8 mouse cellular contexts compared by ENCODE assay signal in the genomic region with DNA sequence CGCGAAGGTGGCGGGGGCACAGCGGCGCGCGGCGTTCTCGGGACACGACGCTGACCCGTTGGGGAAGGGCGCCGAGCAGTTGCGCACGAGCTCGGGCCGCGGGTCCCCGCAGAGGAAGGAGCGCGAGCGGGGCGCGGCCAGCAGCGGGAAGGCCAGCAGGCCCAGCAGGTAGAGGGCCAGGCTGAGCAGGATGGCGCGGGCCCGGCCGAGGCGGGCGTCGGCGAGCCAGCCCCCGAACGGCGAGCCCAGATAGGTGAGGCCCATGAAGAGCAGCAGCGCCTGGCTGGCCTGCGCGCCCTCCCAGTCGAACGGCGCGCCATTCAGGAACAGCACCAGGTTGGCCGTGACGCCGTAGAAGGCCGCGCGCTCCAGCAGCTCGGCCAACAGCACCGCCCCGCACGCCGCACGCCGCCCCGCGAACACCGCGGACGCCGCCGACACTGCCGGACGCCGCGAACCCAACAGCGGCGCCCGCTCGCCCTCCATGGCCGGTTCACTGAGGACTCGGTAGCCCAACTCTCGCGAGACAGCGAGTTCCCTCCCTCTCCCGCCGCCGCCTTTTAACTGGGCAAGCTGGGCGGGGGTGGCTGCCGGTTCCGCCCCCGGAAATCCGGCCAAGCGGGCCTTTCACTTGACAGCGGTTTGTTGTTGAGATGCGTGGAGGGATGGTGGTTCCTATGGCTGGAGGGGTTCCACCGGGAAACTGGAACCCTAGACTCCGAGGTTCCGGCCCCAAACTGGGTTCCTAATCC. TPM values are rescaled to one million over a fixed set of nuclear protein-coding genes. Genes with fewer than 3 reads are reported as not detected.
DNase-seq lines count a peak whose midpoint lies in the region; ATAC-seq and TF ChIP-seq lines count a peak whose summit lies in the region.

No protein-coding gene starts in this region.

- H3K36me3 ChIP-seq in embryonic facial prominence, embryonic 13.5 days = no peaks in the 10 kb centered on the region
- H3K36me3 ChIP-seq in kidney, adult 2 months (ENCODE audit: control insufficient read depth, insufficient read depth, low read length) = no peaks in the 10 kb centered on the region
- H3K36me3 ChIP-seq in limb, embryonic 12.5 days = no peaks in the 10 kb centered on the region
- H3K36me3 ChIP-seq in midbrain, embryonic 15.5 days (replicated peaks) = no peaks in the 10 kb centered on the region
- H3K36me3 ChIP-seq in spleen, adult 2 months (ENCODE audit: control insufficient read depth, insufficient read depth, low read length) = no peaks in the 10 kb centered on the region

- peaks cover 29% of the 10 kb centered on the region for H3K4me1 ChIP-seq in embryonic facial prominence, embryonic 13.5 days
- H3K4me1 ChIP-seq in kidney, adult 2 months (ENCODE audit: control insufficient read depth, insufficient read depth, low read length) = peaks cover 12% of the 10 kb centered on the region
- peaks cover 17% of the 10 kb centered on the region for H3K4me1 ChIP-seq in limb, embryonic 12.5 days (replicated peaks)
- H3K4me1 ChIP-seq in midbrain, embryonic 15.5 days = peaks cover 31% of the 10 kb centered on the region
- peaks cover 24% of the 10 kb centered on the region for H3K4me1 ChIP-seq in spleen, adult 2 months (ENCODE audit: control insufficient read depth, insufficient read depth, insufficient read length)

- peak overlapping the region; percentile 97 for H3K4me3 ChIP-seq in embryonic facial prominence, embryonic 13.5 days
- H3K4me3 ChIP-seq in kidney, adult 2 months (ENCODE audit: insufficient read depth, low read depth, low read length) = peak overlapping the region; percentile 91
- H3K4me3 ChIP-seq in limb, embryonic 12.5 days (replicated peaks) = peak overlapping the region; percentile 94
- peak overlapping the region; percentile 87 for H3K4me3 ChIP-seq in midbrain, embryonic 15.5 days
- H3K4me3 ChIP-seq in spleen, adult 2 months (ENCODE audit: extremely low read depth, insufficient read depth, insufficient read length) = peak overlapping the region; percentile 88

- H3K27me3 ChIP-seq in embryonic facial prominence, embryonic 13.5 days = no peaks in the 10 kb centered on the region
- no peaks in the 10 kb centered on the region for H3K27me3 ChIP-seq in kidney, adult 2 months (replicated peaks; ENCODE audit: control insufficient read depth, insufficient read depth, low read length)
- H3K27me3 ChIP-seq in limb, embryonic 12.5 days = peaks cover 9% of the 10 kb centered on the region; the same call in 1 of the 2 replicates
- H3K27me3 ChIP-seq in midbrain, embryonic 15.5 days (replicated peaks) = peaks cover 2% of the 10 kb centered on the region; the same call in 1 of the 2 replicates
- H3K27me3 ChIP-seq in spleen, adult 2 months (ENCODE audit: control insufficient read depth, insufficient read depth, low read length) = no peaks in the 10 kb centered on the region

- H3K4me2 ChIP-seq in embryonic facial prominence, embryonic 13.5 days = peak overlapping the region; percentile 92
- H3K4me2 ChIP-seq in limb, embryonic 12.5 days = peak overlapping the region; percentile 88
- peak overlapping the region; percentile 96 for H3K4me2 ChIP-seq in midbrain, embryonic 15.5 days

- peak; percentile 95 for DNase-seq in 3134 (ENCODE audit: extremely low read depth, insufficient read length, low spot score)
- peak; percentile 99 for DNase-seq in adrenal gland, postnatal 36 days
- DNase-seq in heart, adult 18-20 months = peak; percentile 98 to 99
- peak; percentile 99 for DNase-seq in kidney, adult 2 months
- DNase-seq in spleen, adult 2 months (ENCODE audit: low read depth in 1 of 2, low spot score in 2 of 2) = peak; percentile 90 to 98

- WGBS in embryonic facial prominence, embryonic 13.5 days = under 1% methylated on average over 90 of the region's 91 CpGs
- WGBS in kidney, adult 2 months = 1% methylated on average over 90 of the region's 91 CpGs
- under 1% methylated on average over 83 of the region's 91 CpGs for WGBS in limb, embryonic 12.5 days
- under 1% methylated on average over 77 of the region's 91 CpGs for WGBS in midbrain, embryonic 15.5 days
- WGBS in spleen, adult 2 months = under 1% methylated on average over 88 of the region's 91 CpGs

- TF ChIP-seq POLR2A in kidney, adult 2 months (IDR thresholded peaks at IDR 0.05; ENCODE audit: low read depth, low read length) = no peak
- TF ChIP-seq POLR2A in spleen, adult 2 months (IDR thresholded peaks at IDR 0.05; ENCODE audit: low read depth, low read length) = peak; percentile 91

- H3K27ac ChIP-seq in embryonic facial prominence, embryonic 13.5 days = peak overlapping the region; percentile 87
- peak overlapping the region; percentile 58 for H3K27ac ChIP-seq in kidney, adult 2 months (ENCODE audit: insufficient read depth, low read depth, low read length)
- H3K27ac ChIP-seq in limb, embryonic 12.5 days = peak overlapping the region; percentile 84
- H3K27ac ChIP-seq in midbrain, embryonic 15.5 days = peak overlapping the region; percentile 84
- peak overlapping the region; percentile 95 for H3K27ac ChIP-seq in spleen, adult 2 months (ENCODE audit: insufficient read depth, low read length)

- peak overlapping the region; percentile 99 for H3K9ac ChIP-seq in embryonic facial prominence, embryonic 13.5 days
- H3K9ac ChIP-seq in limb, embryonic 12.5 days (replicated peaks) = peak overlapping the region; percentile 97
- peak overlapping the region; percentile 88 for H3K9ac ChIP-seq in midbrain, embryonic 15.5 days

- ATAC-seq in embryonic facial prominence, embryonic 13.5 days (ENCODE audit: insufficient number of reproducible peaks, insufficient read depth, low FRiP score, low TSS enrichment, low read depth) = peak; percentile 84
- ATAC-seq in limb, embryonic 12.5 days (ENCODE audit: insufficient number of reproducible peaks, insufficient read depth, low FRiP score, low TSS enrichment, low read depth) = peak; percentile 88
- peak; percentile 97 for ATAC-seq in midbrain, embryonic 15.5 days (replicated peaks)

- 0 out of 2 replicates have a peak, but pooled peaks cover 4% of the 10 kb centered on the region for H3K9me3 ChIP-seq in embryonic facial prominence, embryonic 13.5 days
- no peaks in the 10 kb centered on the region for H3K9me3 ChIP-seq in limb, embryonic 12.5 days
- H3K9me3 ChIP-seq in midbrain, embryonic 15.5 days = no peaks in the 10 kb centered on the region

- TF ChIP-seq CTCF in kidney, adult 2 months (conservative IDR thresholded peaks at IDR 0.05; ENCODE audit: insufficient read depth, insufficient read length, low read depth, low read length) = no peak
- TF ChIP-seq CTCF in spleen, adult 2 months (IDR thresholded peaks at IDR 0.05; ENCODE audit: extremely low read depth, insufficient read depth, insufficient read length, insufficient replicate concordance) = no peak

RNA-seq across cellular contexts. Expression of gene Glt1d1, which starts 15.0 kb away (rescaled TPM):
- under 1 TPM; 0.16 to 0.66 TPM for total RNA-seq in adrenal gland, postnatal 36 days (2021)
- polyA plus RNA-seq in embryonic facial prominence, embryonic 13.5 days (2015; fragmentation: Nextera tagmentation; extraction: Ambion mirVana) = 0.91 and 1.0 TPM in 2 replicates
- not detected for total RNA-seq in heart, adult 18-20 months (2021)
- polyA plus RNA-seq in kidney, adult 2 months (2012; rRNA removed) = 2.5 and 2.6 TPM in 2 replicates
- 0.98 and 1.2 TPM in 2 replicates for polyA plus RNA-seq in limb, embryonic 12.5 days (2016; fragmentation: Nextera tagmentation; extraction: Ambion mirVana)
- 0.89 and 2.2 TPM in 2 replicates for polyA plus RNA-seq in midbrain, embryonic 15.5 days (2015; fragmentation: Nextera tagmentation; extraction: Ambion mirVana)
- 0.12 and 0.22 TPM in 2 replicates for polyA plus RNA-seq in spleen, adult 2 months (2012; rRNA removed)

RNA-seq across cellular contexts. Expression of gene Slc15a4, which starts 15.6 kb away (rescaled TPM):
- total RNA-seq in adrenal gland, postnatal 36 days (2021) = 10 to 100 TPM; 23.8 to 25.3 TPM
- 22.5 and 22.8 TPM in 2 replicates for polyA plus RNA-seq in embryonic facial prominence, embryonic 13.5 days (2015; fragmentation: Nextera tagmentation; extraction: Ambion mirVana)
- 10 to 100 TPM; 16.5 to 17.4 TPM for total RNA-seq in heart, adult 18-20 months (2021)
- 20.6 and 21.0 TPM in 2 replicates for polyA plus RNA-seq in kidney, adult 2 months (2012; rRNA removed)
- 25.9 and 28.8 TPM in 2 replicates for polyA plus RNA-seq in limb, embryonic 12.5 days (2016; fragmentation: Nextera tagmentation; extraction: Ambion mirVana)
- polyA plus RNA-seq in midbrain, embryonic 15.5 days (2015; fragmentation: Nextera tagmentation; extraction: Ambion mirVana) = 30.6 and 32.1 TPM in 2 replicates
- polyA plus RNA-seq in spleen, adult 2 months (2012; rRNA removed) = 69.0 and 75.4 TPM in 2 replicates

Comparison
In these comparisons a context has a peak if more than half of its experiments do, and no peak if none do; other contexts are left out.
1. Peak in every context shown above with its lines: DNase-seq, ATAC-seq, H3K4me3 ChIP-seq and H3K27ac ChIP-seq.